8 mouse cellular contexts compared by ENCODE assay signal in genomic region chr9:107230991-107231538, GRCm38 (mm10). TPM values are rescaled to one million over a fixed set of nuclear protein-coding genes. Genes with fewer than 3 reads are reported as not detected.
DNase-seq lines count a peak whose midpoint lies in the region; ATAC-seq and TF ChIP-seq lines count a peak whose summit lies in the region.

No protein-coding gene starts in this region.

- H3K27ac ChIP-seq in embryonic facial prominence, embryonic 10.5 days (replicated peaks) = peak overlapping the region; percentile 78
- peak overlapping the region; percentile 97 for H3K27ac ChIP-seq in hindbrain, embryonic 15.5 days (replicated peaks)
- H3K27ac ChIP-seq in liver, embryonic 14.5 days = no peak overlapping the region

- ATAC-seq in hindbrain, embryonic 15.5 days (ENCODE audit: low FRiP score, low read depth) = peak; percentile 85
- no peak for ATAC-seq in liver, embryonic 14.5 days (ENCODE audit: insufficient read depth)

- no peaks in the 10 kb centered on the region for H3K36me3 ChIP-seq in embryonic facial prominence, embryonic 10.5 days (replicated peaks)
- no peaks in the 10 kb centered on the region for H3K36me3 ChIP-seq in hindbrain, embryonic 15.5 days
- H3K36me3 ChIP-seq in liver, embryonic 14.5 days (replicated peaks; ENCODE audit: control insufficient read depth, insufficient read depth, low read depth) = no peaks in the 10 kb centered on the region

- H3K9ac ChIP-seq in hindbrain, embryonic 15.5 days = peak overlapping the region; percentile 99
- H3K9ac ChIP-seq in liver, embryonic 14.5 days (replicated peaks) = no peak overlapping the region

- peaks cover 93% of the 10 kb centered on the region for H3K27me3 ChIP-seq in embryonic facial prominence, embryonic 10.5 days (replicated peaks; ENCODE audit: low read depth, poor library complexity, severe bottlenecking)
- peaks cover 23% of the 10 kb centered on the region for H3K27me3 ChIP-seq in hindbrain, embryonic 15.5 days
- H3K27me3 ChIP-seq in liver, embryonic 14.5 days (ENCODE audit: control insufficient read depth, insufficient read depth, low read length) = peaks cover 57% of the 10 kb centered on the region

- H3K9me3 ChIP-seq in embryonic facial prominence, embryonic 10.5 days = no peaks in the 10 kb centered on the region
- H3K9me3 ChIP-seq in hindbrain, embryonic 15.5 days = no peaks in the 10 kb centered on the region
- no peaks in the 10 kb centered on the region for H3K9me3 ChIP-seq in liver, embryonic 14.5 days (ENCODE audit: control insufficient read depth, low read length)

- DNase-seq in layer of hippocampus, adult 11-12 months (ENCODE audit: low spot score) = peak; percentile 65
- no peak for DNase-seq in layer of hippocampus, adult 9-11 months
- DNase-seq in adrenal gland, postnatal 25 days = peak; percentile 58
- DNase-seq in embryonic facial prominence, embryonic 10.5 days (ENCODE audit: low spot score) = peak; percentile 63
- no peak for DNase-seq in liver, embryonic 14.5 days (ENCODE audit: low read depth in 3 of 3, low spot score in 3 of 3)
- DNase-seq in right cerebral cortex, postnatal 10 days (ENCODE audit: low spot score in 2 of 2) = peak; percentile 77 to 80
- DNase-seq in urinary bladder, postnatal 25 days (ENCODE audit: low spot score) = no peak

- H3K4me3 ChIP-seq in embryonic facial prominence, embryonic 10.5 days = peak overlapping the region; percentile 74
- H3K4me3 ChIP-seq in hindbrain, embryonic 15.5 days = peak overlapping the region; percentile 99
- peak overlapping the region in 1 of 2 experiments; percentile 39; a peak in 3 of 4 replicates for H3K4me3 ChIP-seq in liver, embryonic 14.5 days (ENCODE audit: insufficient read depth in 1 of 2, low read depth in 2 of 2, low read length in 2 of 2)

- no peak for TF ChIP-seq CTCF in liver, embryonic 14.5 days (IDR thresholded peaks at IDR 0.05; ENCODE audit: low read depth)

- H3K4me2 ChIP-seq in hindbrain, embryonic 15.5 days = peak overlapping the region; percentile 83
- H3K4me2 ChIP-seq in liver, embryonic 14.5 days (ENCODE audit: low read depth) = peak overlapping the region; percentile 64

- WGBS in embryonic facial prominence, embryonic 10.5 days = 1% methylated on average over 50 of the region's 50 CpGs
- WGBS in hindbrain, embryonic 15.5 days = under 1% methylated on average over 37 of the region's 50 CpGs
- WGBS in liver, embryonic 14.5 days (ENCODE audit: insufficient replicate concordance) = 2% methylated on average over 44 of the region's 50 CpGs

- TF ChIP-seq EP300 in liver, embryonic 14.5 days (IDR thresholded peaks at IDR 0.05; ENCODE audit: low read depth) = no peak

- H3K4me1 ChIP-seq in embryonic facial prominence, embryonic 10.5 days = peaks cover 10% of the 10 kb centered on the region
- peaks cover 19% of the 10 kb centered on the region for H3K4me1 ChIP-seq in hindbrain, embryonic 15.5 days (replicated peaks)
- H3K4me1 ChIP-seq in liver, embryonic 14.5 days (replicated peaks; ENCODE audit: control insufficient read depth in 2 of 2, insufficient read depth in 2 of 2, low read length in 1 of 2) = no peaks in the 10 kb centered on the region

RNA-seq across cellular contexts. Expression of gene Dock3, which starts 0.6 kb away (rescaled TPM):
- 4.9 and 5.4 TPM in 2 replicates for total RNA-seq in adrenal gland, postnatal 25 days (2021)
- polyA plus RNA-seq in embryonic facial prominence, embryonic 10.5 days (2016; fragmentation: Nextera tagmentation; extraction: Ambion mirVana) = 1.3 and 1.7 TPM in 2 replicates
- 22.5 and 28.5 TPM in 2 replicates for polyA plus RNA-seq in hindbrain, embryonic 15.5 days (2015; fragmentation: Nextera tagmentation; extraction: Ambion mirVana)
- 0.09 and 0.11 TPM in 2 replicates for polyA plus RNA-seq in liver, embryonic 14.5 days (2012; rRNA removed)
- not detected in 2 replicates for polyA plus RNA-seq in liver, embryonic 14.5 days (2014; fragmentation: Nextera tagmentation; extraction: Ambion mirVana)

RNA-seq across cellular contexts. Expression of gene Mapkapk3, which starts 58.6 kb away (rescaled TPM):
- 56.8 and 57.8 TPM in 2 replicates for total RNA-seq in adrenal gland, postnatal 25 days (2021)
- 4.9 and 5.1 TPM in 2 replicates for polyA plus RNA-seq in embryonic facial prominence, embryonic 10.5 days (2016; fragmentation: Nextera tagmentation; extraction: Ambion mirVana)
- 2.7 and 3.0 TPM in 2 replicates for polyA plus RNA-seq in hindbrain, embryonic 15.5 days (2015; fragmentation: Nextera tagmentation; extraction: Ambion mirVana)
- polyA plus RNA-seq in liver, embryonic 14.5 days (2012; rRNA removed) = 5.1 and 6.2 TPM in 2 replicates
- 7.3 and 8.0 TPM in 2 replicates for polyA plus RNA-seq in liver, embryonic 14.5 days (2014; fragmentation: Nextera tagmentation; extraction: Ambion mirVana)

Comparison
In these comparisons a context has a peak if more than half of its experiments do, and no peak if none do; other contexts are left out.
1. DNase-seq: peak in layer of hippocampus, adult 11-12 months (single experiment), adrenal gland, postnatal 25 days (single experiment), embryonic facial prominence, embryonic 10.5 days (single experiment) and right cerebral cortex, postnatal 10 days (2 of 2); none in layer of hippocampus, adult 9-11 months (single experiment), liver, embryonic 14.5 days (0 of 3) and urinary bladder, postnatal 25 days (single experiment).